Mouse (Mus musculus) heart, embryonic 16.5 days (tissue): ENCODE data around the gene Fam181a. TPM values are rescaled to one million over a fixed set of nuclear protein-coding genes. Genes with fewer than 3 reads are reported as not detected.

ENCODE experiments used
- ATAC-seq: fragments of 200-750 bp; cut with Nextera tagmentation; replicated peaks from 2 replicates; pipeline ENCODE4 v1.8.0; 2017; ENCODE audit warnings: moderate number of reproducible peaks; ENCODE audit not compliant: insufficient read depth, low FRiP score; ENCODE audit errors: extremely low read depth
- H3K27ac ChIP-seq: fragments of 300-500 bp; sonication (generic); 2 replicates; pipeline ENCODE4 v1.5.1; 2014; ENCODE audit warnings: mild to moderate bottlenecking, low read length, control low read depth, moderate library complexity
- H3K27me3 ChIP-seq: fragments of 300-500 bp; sonication (generic); 2 replicates; pipeline ENCODE4 v1.6.1; 2014; ENCODE audit warnings: low read length, mixed read lengths; ENCODE audit not compliant: control insufficient read depth, insufficient read depth
- H3K36me3 ChIP-seq: fragments of 300-500 bp; sonication (generic); 2 replicates; pipeline ENCODE4 v1.6.1; 2014; ENCODE audit not compliant: control insufficient read depth, insufficient read depth
- H3K4me1 ChIP-seq: fragments of 300-500 bp; sonication (generic); 2 replicates; pipeline ENCODE4 v1.6.1; 2014; ENCODE audit warnings: low read length, mixed read lengths; ENCODE audit not compliant: control insufficient read depth, insufficient read depth
- H3K4me2 ChIP-seq: fragments of 300-500 bp; sonication (generic); 2 replicates; pipeline ENCODE4 v1.6.1; 2014; ENCODE audit warnings: low read depth, mild to moderate bottlenecking, control low read depth, low read length
- H3K4me3 ChIP-seq: fragments of 300-500 bp; sonication (generic); 2 replicates; pipeline ENCODE4 v1.5.1; 2014; ENCODE audit warnings: mild to moderate bottlenecking, control low read depth, low read length
- H3K9ac ChIP-seq: fragments of 300-500 bp; sonication (generic); 2 replicates; pipeline ENCODE4 v1.6.1; 2014; ENCODE audit warnings: low read length, control low read depth
- H3K9me3 ChIP-seq: fragments of 300-500 bp; sonication (generic); replicated peaks from 2 replicates; pipeline ENCODE4 v1.6.1; 2016; ENCODE audit warnings: low read length; ENCODE audit not compliant: control insufficient read depth
- WGBS: fragments of 180-500 bp; shearing (Covaris S2); extraction: QIAGEN DNeasy Blood & Tissue Kit; methylation state at CpG from one replicate; pipeline ENCODE4 v1.1.7; 2014; 5-methylcytosine and 5-hydroxymethylcytosine counted together
- polyA plus RNA-seq: library from polyadenylated mRNA; unstranded; fragments of >200 nt; fragmentation: Nextera tagmentation; extraction: Ambion mirVana; gene quantifications from 2 replicates; pipeline ENCODE4 v1.2.1, GENCODE M21; 2015

Fam181a gene
- polyA plus RNA-seq, 1 experiment from 2014 or later, result not detected

DNA sequence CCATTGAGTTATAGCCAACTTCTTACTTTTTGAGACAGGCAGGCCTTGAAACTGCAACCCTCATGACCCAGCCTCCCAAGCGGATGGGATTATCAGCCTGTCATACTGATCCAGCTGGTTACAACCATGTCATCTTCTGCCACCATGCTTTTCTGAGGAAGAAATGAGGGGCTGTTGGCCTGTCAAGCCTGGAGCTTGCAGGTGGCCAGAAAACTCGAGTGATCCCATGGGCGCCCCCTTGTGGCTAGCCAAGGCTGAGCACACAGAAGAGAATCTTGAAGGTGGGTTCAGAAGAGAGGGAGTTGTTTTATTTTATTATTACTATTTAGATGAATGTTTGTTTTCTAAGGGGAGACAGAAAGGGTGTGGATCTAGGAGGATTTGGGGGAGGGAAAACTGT, 4.1 kb upstream of the Fam181a start:
- WGBS, result 26% methylated on average over 3 of the region's 3 CpGs
- no peak overlapping the region for H3K4me3 ChIP-seq
- peaks cover 3% of the 10 kb centered on the region; the same call in 1 of the 2 replicates for H3K9me3 ChIP-seq
- H3K36me3 ChIP-seq, result no peaks in the 10 kb centered on the region
- no peaks in the 10 kb centered on the region for H3K4me1 ChIP-seq
- no peak overlapping the region for H3K27ac ChIP-seq
- H3K9ac ChIP-seq, result no peak overlapping the region
- ATAC-seq, result no peak
- no peak overlapping the region for H3K4me2 ChIP-seq
- H3K27me3 ChIP-seq, result no peaks in the 10 kb centered on the region; the same call in 1 of the 2 replicates

DNA sequence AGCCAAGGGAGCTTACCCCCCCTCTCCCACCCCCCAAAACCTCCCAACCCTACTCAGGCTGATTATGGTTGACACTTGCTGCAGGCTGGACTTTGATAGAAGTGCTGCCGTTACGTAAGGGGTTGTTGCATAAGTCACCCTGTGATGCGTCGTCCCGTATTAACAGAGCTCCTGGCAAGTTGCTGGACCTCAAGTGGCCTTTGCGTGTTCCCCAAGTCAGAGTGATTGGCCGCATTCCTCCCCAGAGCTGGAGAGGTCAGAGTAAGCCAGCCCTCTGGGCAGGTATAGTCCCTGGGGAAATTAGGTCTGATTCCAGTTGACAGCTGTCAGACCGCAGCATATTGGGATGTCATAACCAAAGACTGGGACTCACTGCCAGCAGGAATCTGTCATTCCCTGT, 1.1 kb downstream of the Fam181a start:
- H3K9ac ChIP-seq, result no peak overlapping the region
- 63% methylated on average over 8 of the region's 8 CpGs for WGBS
- H3K4me1 ChIP-seq, result peaks cover 4% of the 10 kb centered on the region
- H3K9me3 ChIP-seq, result 0 out of 2 replicates have a peak, but pooled peaks cover 3% of the 10 kb centered on the region
- H3K4me3 ChIP-seq, result no peak overlapping the region
- no peak for ATAC-seq
- H3K27ac ChIP-seq, result no peak overlapping the region
- no peaks in the 10 kb centered on the region for H3K36me3 ChIP-seq
- peaks cover 19% of the 10 kb centered on the region for H3K27me3 ChIP-seq
- H3K4me2 ChIP-seq, result no peak overlapping the region

DNA sequence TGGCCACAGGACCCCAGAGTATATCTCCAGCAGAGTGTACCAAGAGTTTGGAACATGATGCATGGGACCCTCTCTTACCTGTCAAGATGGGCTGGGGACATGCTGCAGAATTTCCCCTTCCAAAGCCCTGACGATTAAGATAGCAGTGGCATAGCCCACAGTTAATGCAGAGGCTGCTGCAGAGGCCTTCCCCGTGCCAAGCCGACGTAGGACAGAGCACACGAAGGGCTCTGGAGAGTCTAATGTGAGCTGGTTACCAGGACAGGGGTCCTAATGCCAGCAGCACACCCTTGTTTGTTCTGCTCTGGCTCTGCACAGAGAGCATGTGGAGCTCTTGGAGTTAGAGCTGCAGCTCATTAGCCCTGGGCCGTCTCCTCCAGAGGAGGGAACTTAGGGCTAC, 2.5 kb downstream of the Fam181a start:
- 74% methylated on average over 6 of the region's 6 CpGs for WGBS
- H3K27ac ChIP-seq, result no peak overlapping the region
- H3K36me3 ChIP-seq, result no peaks in the 10 kb centered on the region
- peaks cover 19% of the 10 kb centered on the region for H3K27me3 ChIP-seq
- H3K4me1 ChIP-seq, result peaks cover 4% of the 10 kb centered on the region
- H3K9me3 ChIP-seq, result 0 out of 2 replicates have a peak, but pooled peaks cover 3% of the 10 kb centered on the region
- no peak for ATAC-seq
- H3K4me3 ChIP-seq, result no peak overlapping the region
- H3K9ac ChIP-seq, result no peak overlapping the region
- no peak overlapping the region for H3K4me2 ChIP-seq

DNA sequence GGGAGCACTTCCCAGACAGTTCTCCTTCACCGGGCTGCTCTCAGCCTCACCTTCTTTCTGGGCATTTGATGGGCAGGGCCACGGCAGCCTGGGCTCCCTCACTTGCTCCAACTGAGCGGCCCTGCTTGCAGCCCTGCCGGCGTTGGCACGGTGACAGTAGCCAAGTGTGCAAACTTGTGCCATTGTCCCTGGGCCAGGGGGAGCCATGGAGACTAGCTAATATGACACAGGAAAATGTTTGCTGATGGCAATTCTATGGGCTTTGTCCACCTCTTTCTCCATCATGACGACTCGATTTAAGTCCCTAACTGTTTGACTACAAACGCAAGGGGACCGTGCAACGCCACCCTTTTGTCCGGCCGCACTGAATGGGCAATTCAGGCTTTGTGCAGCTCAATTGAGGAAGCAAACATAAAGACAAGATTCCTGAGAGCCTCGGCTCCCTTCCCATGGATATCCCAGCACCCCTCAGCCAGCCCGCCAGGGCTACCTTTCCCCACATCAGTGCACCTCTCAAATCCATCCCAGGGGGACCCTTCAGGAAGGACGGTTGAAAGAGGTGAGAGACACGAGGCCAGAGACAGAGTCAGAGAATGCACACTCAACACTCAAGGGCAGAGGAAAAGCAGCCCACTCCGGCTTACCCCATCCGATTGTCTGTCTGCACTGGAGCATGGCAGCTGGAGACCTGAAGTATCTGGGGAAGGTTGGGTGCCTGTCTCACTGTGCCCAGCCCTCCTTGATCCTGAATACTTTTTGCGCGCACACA, 3.3 kb downstream of the Fam181a start:
- WGBS, result 69% methylated on average over 21 of the region's 21 CpGs
- Histone ChIP-seq H3K27me3 (peaks cover 19% of the 10 kb centered on the region), H3K4me1 (peaks cover 4% of the 10 kb centered on the region), H3K9ac (no peak overlapping the region), H3K27ac (no peak overlapping the region), H3K9me3 (0 out of 2 replicates have a peak, but pooled peaks cover 3% of the 10 kb centered on the region), H3K4me2 (no peak overlapping the region), H3K4me3 (no peak overlapping the region), H3K36me3 (no peaks in the 10 kb centered on the region)
- no peak for ATAC-seq

DNA sequence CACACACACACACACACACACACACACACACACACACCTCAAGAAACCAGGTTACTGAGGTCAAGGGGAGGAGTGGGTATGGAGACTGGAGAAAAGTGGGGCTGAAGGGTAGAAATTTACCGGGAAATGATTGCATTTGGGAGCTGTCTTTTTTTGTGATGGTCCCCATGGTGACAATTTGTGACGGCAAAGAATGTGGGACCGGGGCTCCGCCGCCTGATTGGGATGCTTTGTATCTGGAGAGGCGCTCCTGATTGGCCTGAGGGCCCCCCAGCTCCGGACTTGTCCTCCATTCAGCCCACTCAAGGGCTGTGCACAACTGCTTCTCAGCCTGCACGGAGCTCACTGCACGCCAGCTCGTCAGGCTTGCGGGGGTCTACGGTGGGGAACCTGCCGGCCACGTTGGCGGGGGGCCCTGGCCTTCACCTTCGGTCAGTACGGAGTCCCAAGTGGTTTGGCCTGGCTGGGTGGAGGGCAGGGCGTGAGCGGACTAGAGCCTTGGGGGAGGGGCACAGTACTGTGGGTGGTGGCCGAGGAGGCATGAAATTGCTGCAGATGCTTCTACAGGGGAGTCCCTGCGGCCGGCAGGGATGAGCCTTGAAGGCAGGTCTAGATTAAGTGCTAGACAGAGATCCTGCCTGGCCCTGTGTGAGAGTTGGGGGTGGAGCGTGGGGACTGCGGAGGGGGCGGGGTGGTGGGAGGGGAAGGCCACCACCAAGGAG, 4.0 kb downstream of the Fam181a start:
- Histone ChIP-seq H3K27ac (no peak overlapping the region), H3K27me3 (peaks cover 19% of the 10 kb centered on the region), H3K4me3 (peak overlapping the region; percentile 22; the same call in 1 of the 2 replicates), H3K4me2 (peak overlapping the region; percentile 55), H3K36me3 (no peaks in the 10 kb centered on the region), H3K4me1 (peaks cover 4% of the 10 kb centered on the region), H3K9ac (0 out of 2 replicates have a peak overlapping the region, but pooled peaks have one; percentile 14), H3K9me3 (0 out of 2 replicates have a peak, but pooled peaks cover 3% of the 10 kb centered on the region)
- no peak for ATAC-seq
- WGBS, result 6% methylated on average over 25 of the region's 25 CpGs

DNA sequence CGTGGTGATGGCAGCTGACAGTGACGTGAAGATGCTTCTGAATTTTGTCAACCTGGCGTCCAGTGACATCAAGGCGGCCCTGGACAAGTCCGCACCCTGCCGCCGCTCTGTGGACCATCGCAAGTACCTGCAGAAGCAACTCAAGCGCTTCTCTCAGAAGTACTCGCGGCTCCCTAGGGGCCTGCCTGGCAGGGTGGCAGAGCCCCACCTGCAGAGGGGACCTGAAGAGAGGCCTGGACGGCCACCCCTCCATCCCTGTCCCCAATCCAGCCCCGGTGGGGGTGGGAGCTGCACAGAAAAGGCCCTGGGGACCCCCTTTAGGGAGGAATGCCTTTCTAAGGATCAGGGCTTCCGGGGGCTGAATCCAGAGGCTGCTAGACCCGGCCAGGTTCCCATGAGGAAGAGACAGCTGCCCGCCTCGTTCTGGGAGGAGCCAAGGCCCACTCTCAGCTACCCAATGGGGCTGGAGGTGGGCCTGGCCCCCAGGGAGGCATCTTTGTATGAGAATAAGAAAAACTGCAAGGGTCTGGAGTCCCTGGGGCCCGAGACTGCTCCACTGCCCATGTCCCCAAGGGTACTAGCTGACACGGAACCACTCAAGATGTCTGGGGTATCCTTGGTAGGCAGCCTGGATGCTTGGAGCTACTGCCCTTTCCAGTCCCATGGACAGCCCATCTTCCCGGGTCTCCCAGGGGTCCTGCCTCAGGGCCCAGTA, 5.2 kb downstream of the Fam181a start:
- H3K9ac ChIP-seq, result no peak overlapping the region
- H3K27me3 ChIP-seq, result peaks cover 19% of the 10 kb centered on the region
- H3K27ac ChIP-seq, result no peak overlapping the region
- 47% methylated on average over 20 of the region's 20 CpGs for WGBS
- H3K4me2 ChIP-seq, result no peak overlapping the region
- H3K9me3 ChIP-seq, result no peaks in the 10 kb centered on the region
- H3K36me3 ChIP-seq, result peaks cover 6% of the 10 kb centered on the region
- ATAC-seq, result no peak
- H3K4me3 ChIP-seq, result no peak overlapping the region
- H3K4me1 ChIP-seq, result peaks cover 4% of the 10 kb centered on the region

DNA sequence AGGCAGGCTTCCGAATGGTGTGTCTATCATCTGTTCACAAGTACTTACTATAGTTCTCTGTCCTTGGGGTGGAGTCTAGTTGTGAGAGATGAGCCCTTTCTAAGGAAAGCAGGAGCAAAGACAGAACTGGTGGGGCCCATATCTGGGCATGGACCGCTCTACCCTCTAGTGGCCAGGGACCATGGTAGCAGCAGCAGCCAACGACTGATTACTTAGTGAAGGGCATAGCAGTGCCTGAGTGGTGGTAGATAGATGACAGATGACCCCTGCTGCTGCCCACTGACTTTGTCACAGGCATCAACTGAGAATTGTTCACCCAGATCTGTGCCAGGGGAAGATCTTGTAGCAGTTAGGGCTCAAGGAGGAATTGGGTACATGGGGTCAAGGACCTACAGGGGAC, 12.0 kb downstream of the Fam181a start:
- Histone ChIP-seq H3K27ac (no peak overlapping the region), H3K36me3 (peaks cover 21% of the 10 kb centered on the region), H3K4me2 (no peak overlapping the region), H3K4me3 (no peak overlapping the region), H3K27me3 (no peaks in the 10 kb centered on the region), H3K4me1 (peaks cover 23% of the 10 kb centered on the region), H3K9me3 (no peaks in the 10 kb centered on the region), H3K9ac (no peak overlapping the region)
- ATAC-seq, result peak; percentile 47
- WGBS, result 34% methylated on average over 3 of the region's 3 CpGs

DNA sequence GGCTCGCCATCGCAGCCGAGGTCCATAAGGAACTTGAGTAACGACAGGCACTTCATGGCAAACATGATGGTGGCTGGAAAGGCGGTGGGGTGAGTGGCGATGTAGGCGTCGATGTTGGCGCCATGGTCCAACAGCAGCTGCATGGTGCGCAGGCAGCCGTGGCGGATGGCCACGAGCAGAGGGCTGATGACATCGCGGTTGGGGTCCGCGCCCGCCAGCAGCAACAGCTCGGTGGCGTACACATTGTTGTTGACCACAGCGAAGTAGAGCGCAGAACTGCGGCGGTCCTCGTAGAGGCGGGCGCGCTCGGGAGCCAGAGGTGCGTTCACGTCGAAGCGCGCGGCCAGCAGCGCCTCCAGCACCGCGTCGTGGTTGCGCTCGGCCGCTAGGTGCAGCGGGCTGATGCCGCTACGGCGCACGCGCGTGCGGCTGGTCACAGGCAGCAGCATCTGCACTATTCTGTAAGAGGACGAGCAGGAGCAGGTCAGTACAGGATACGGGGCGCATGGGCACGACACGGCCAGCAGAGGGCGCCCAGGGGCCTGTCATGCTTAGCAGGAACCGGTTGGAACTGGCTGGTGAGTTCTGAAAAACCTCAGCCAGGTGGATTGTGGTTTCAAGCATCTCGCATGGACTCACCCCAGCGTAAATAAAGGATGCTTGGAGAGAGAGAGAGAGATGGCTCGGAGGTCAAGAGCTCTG, 14.5 kb downstream of the Fam181a start:
- Histone ChIP-seq H3K9me3 (no peaks in the 10 kb centered on the region), H3K4me3 (peak overlapping the region; percentile 25), H3K27ac (no peak overlapping the region), H3K9ac (no peak overlapping the region), H3K4me1 (peaks cover 46% of the 10 kb centered on the region), H3K36me3 (peaks cover 21% of the 10 kb centered on the region), H3K27me3 (no peaks in the 10 kb centered on the region), H3K4me2 (peak overlapping the region; percentile 53)
- WGBS, result 13% methylated on average over 60 of the region's 60 CpGs
- peak; percentile 66 for ATAC-seq
